Comparison of ENCODE assay signal across 15 mouse cellular contexts in the genomic region with DNA sequence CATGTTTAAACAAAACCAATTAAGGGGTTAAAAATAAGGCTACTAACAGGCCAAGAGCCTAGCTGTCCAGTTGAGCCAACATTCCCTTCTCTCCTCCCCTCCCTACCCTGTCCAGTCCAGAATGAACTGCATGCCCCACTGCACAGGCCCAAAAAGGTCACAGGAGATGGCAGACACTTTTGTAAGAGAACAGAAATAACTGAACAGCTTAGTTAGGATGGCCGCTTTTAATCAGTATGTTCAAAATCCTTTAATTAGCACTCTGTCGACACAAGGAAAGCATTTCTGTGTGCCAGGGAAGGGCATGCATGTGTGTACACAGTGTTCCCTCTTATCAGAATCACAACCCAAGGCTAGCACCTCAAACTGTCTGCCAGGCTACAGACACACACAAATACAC. TPM values are rescaled to one million over a fixed set of nuclear protein-coding genes. Genes with fewer than 3 reads are reported as not detected.
DNase-seq lines count a peak whose midpoint lies in the region; ATAC-seq and TF ChIP-seq lines count a peak whose summit lies in the region.
"Had no signal": no experiment of that assay in that cellular context is flagged by ENCODE, and none has a peak within 500 bp of the region (broad histone marks: within the 10 kb centered on the region; RNA-seq: fewer than 3 reads in every experiment).

No protein-coding gene starts in this region.

- no peak for ATAC-seq in midbrain, embryonic 13.5 days
- no peak for ATAC-seq in stomach, postnatal 0 days (ENCODE audit: low FRiP score, low TSS enrichment)
- ATAC-seq: intestine, embryonic 16.5 days; Patski had no signal

- peak overlapping the region; percentile 78 for H3K27ac ChIP-seq in heart, adult 2 months
- H3K27ac ChIP-seq in midbrain, embryonic 13.5 days, result no peak overlapping the region
- H3K27ac ChIP-seq in stomach, postnatal 0 days (replicated peaks), result no peak overlapping the region
- H3K27ac ChIP-seq: liver, embryonic 15.5 days; stomach, embryonic 15.5 days had no signal

- no peak overlapping the region for H3K4me3 ChIP-seq in heart, adult 2 months
- no peak overlapping the region for H3K4me3 ChIP-seq in midbrain, embryonic 13.5 days (replicated peaks)
- no peak overlapping the region for H3K4me3 ChIP-seq in stomach, postnatal 0 days (ENCODE audit: low read depth, low read length)
- H3K4me3 ChIP-seq: liver, embryonic 15.5 days; stomach, embryonic 15.5 days had no signal

- no peaks in the 10 kb centered on the region for H3K27me3 ChIP-seq in heart, adult 2 months (ENCODE audit: control insufficient read depth, insufficient read depth, low read length)
- peaks cover 6% of the 10 kb centered on the region for H3K27me3 ChIP-seq in midbrain, embryonic 13.5 days
- no peaks in the 10 kb centered on the region for H3K27me3 ChIP-seq in stomach, postnatal 0 days (ENCODE audit: control insufficient read depth, insufficient read depth, low read length)
- H3K27me3 ChIP-seq: liver, embryonic 15.5 days; Patski; stomach, embryonic 15.5 days had no signal

- TF ChIP-seq CTCF in heart, adult 2 months (IDR thresholded peaks at IDR 0.05), result no peak
- TF ChIP-seq CTCF in stomach, postnatal 0 days (IDR thresholded peaks at IDR 0.05; ENCODE audit: low read depth), result no peak

- H3K36me3 ChIP-seq in heart, adult 2 months (ENCODE audit: control insufficient read depth, insufficient read depth, low read length), result peaks cover 37% of the 10 kb centered on the region
- H3K36me3 ChIP-seq in midbrain, embryonic 13.5 days, result no peaks in the 10 kb centered on the region
- H3K36me3 ChIP-seq in stomach, postnatal 0 days (ENCODE audit: control insufficient read depth, insufficient read depth, low read length), result no peaks in the 10 kb centered on the region
- H3K36me3 ChIP-seq: liver, embryonic 15.5 days; stomach, embryonic 15.5 days had no signal

- H3K9me3 ChIP-seq in midbrain, embryonic 13.5 days, result no peaks in the 10 kb centered on the region
- no peaks in the 10 kb centered on the region for H3K9me3 ChIP-seq in stomach, postnatal 0 days (ENCODE audit: control insufficient read depth, low read length)
- H3K9me3 ChIP-seq: liver, embryonic 15.5 days; stomach, embryonic 15.5 days had no signal

- H3K4me1 ChIP-seq in heart, adult 2 months (ENCODE audit: control insufficient read depth, insufficient read depth, low read length), result peaks cover 10% of the 10 kb centered on the region
- H3K4me1 ChIP-seq in midbrain, embryonic 13.5 days (replicated peaks), result peaks cover 9% of the 10 kb centered on the region
- peaks cover 2% of the 10 kb centered on the region; the same call in 1 of the 2 replicates for H3K4me1 ChIP-seq in stomach, postnatal 0 days (replicated peaks; ENCODE audit: control insufficient read depth, insufficient read depth)
- H3K4me1 ChIP-seq: stomach, embryonic 15.5 days had no signal

- peak; percentile 53; the same call in 1 of the 2 replicates for TF ChIP-seq POLR2A in heart, adult 2 months (IDR thresholded peaks at IDR 0.05; ENCODE audit: insufficient read depth, low read depth, low read length)

- peaks cover under 1% of the 10 kb centered on the region for H3K79me2 ChIP-seq in heart, adult 2 months (replicated peaks; ENCODE audit: control insufficient read depth, insufficient read depth, low read length)

- H3K4me2 ChIP-seq in midbrain, embryonic 13.5 days (replicated peaks), result no peak overlapping the region
- H3K4me2 ChIP-seq in stomach, postnatal 0 days (replicated peaks; ENCODE audit: low read depth), result no peak overlapping the region
- H3K4me2 ChIP-seq: liver, embryonic 15.5 days; stomach, embryonic 15.5 days had no signal

- H3K9ac ChIP-seq in heart, adult 2 months (ENCODE audit: low read depth, low read length), result no peak overlapping the region
- H3K9ac ChIP-seq in midbrain, embryonic 13.5 days (replicated peaks), result no peak overlapping the region
- no peak overlapping the region for H3K9ac ChIP-seq in stomach, postnatal 0 days (ENCODE audit: low read length)
- H3K9ac ChIP-seq: liver, embryonic 15.5 days; stomach, embryonic 15.5 days had no signal

- DNase-seq in heart, adult 11 months, result peak; percentile 98
- DNase-seq in heart, postnatal 25 days (ENCODE audit: low spot score), result no peak
- DNase-seq in heart, adult 2 months, result peak in 1 of 2 experiments; percentile 61
- DNase-seq in kidney, adult 11 months, result peak; percentile 59
- DNase-seq in kidney, postnatal 4 days, result peak; percentile 41 to 50
- DNase-seq in lung, adult 18-20 months, result no peak
- no peak for DNase-seq in stomach, postnatal 0 days (ENCODE audit: low spot score)
- DNase-seq: adrenal gland, adult 8-10 months; cerebellum, adult 2 months; right cerebral cortex, adult 18-20 months had no signal

- WGBS in heart, adult 2 months, result 43% methylated on average over 2 of the region's 2 CpGs
- 14% methylated on average over 2 of the region's 2 CpGs for WGBS in midbrain, embryonic 13.5 days
- 59% methylated on average over 2 of the region's 2 CpGs for WGBS in stomach, postnatal 0 days

- intact Hi-C loops in heart, postnatal 25 days (cut with DNase I), result loop anchor here (5.0 kb wide), 1 partner anchor 38 kb away; no protein-coding TSS in a partner anchor
- intact Hi-C loops in heart, adult 2 months (cut with DNase I), result loop anchor here (10.0 kb wide), 1 partner anchor 175 kb away; a partner anchor contains a TSS

- TF ChIP-seq EP300 in heart, adult 2 months (IDR thresholded peaks at IDR 0.05; ENCODE audit: insufficient read depth, low read depth, low read length), result 0 out of 2 replicates have a peak, but pooled peaks have one; percentile 69
- no peak for TF ChIP-seq EP300 in stomach, postnatal 0 days (optimal IDR thresholded peaks at IDR 0.05)

RNA-seq across cellular contexts. Expression of a gene that starts 5.2 kb away (rescaled TPM):
- 100 to 1,000 TPM; 808 to 915 TPM for total RNA-seq in heart, postnatal 25 days (2021)
- 100 to 1,000 TPM; 609 to 668 TPM for total RNA-seq in heart, adult 2 months (2021)
- 508 and 956 TPM in 2 replicates for polyA plus RNA-seq in heart, adult 2 months (2012; rRNA removed)
- polyA plus RNA-seq in midbrain, embryonic 13.5 days (2015; fragmentation: Nextera tagmentation; extraction: Ambion mirVana), result 11.6 and 12.4 TPM in 2 replicates
- polyA plus RNA-seq in stomach, postnatal 0 days (2015; fragmentation: Nextera tagmentation; extraction: Ambion mirVana), result 28.9 and 29.7 TPM in 2 replicates

Comparison
In these comparisons a context has a peak if more than half of its experiments do, and no peak if none do; other contexts are left out.
1. DNase-seq: peak in heart, adult 11 months (single experiment), kidney, adult 11 months (single experiment) and kidney, postnatal 4 days (2 of 2); none in heart, postnatal 25 days (single experiment), lung, adult 18-20 months (0 of 2) and stomach, postnatal 0 days (single experiment).
2. RNA of a gene that starts 5.2 kb away (polyA plus RNA-seq): 508 to 956 TPM in heart, adult 2 months; 28.9 to 29.7 TPM in stomach, postnatal 0 days and 11.6 to 12.4 TPM in midbrain, embryonic 13.5 days; every median in the first group is over 10 times any median in the second.